Mouse (Mus musculus) forebrain, embryonic 12.5 days (tissue): ENCODE measurements around the gene Tnr. TPM values are rescaled to one million over a fixed set of nuclear protein-coding genes. Genes with fewer than 3 reads are reported as not detected.

Source experiments
- ATAC-seq: fragments of 200-750 bp; cut with Nextera tagmentation; 2 replicates; pipeline ENCODE4 v1.8.0; 2017; ENCODE audit warnings: moderate TSS enrichment; ENCODE audit not compliant: low FRiP score
- H3K27ac ChIP-seq: fragments of 300-500 bp; sonication (generic); 2 replicates; pipeline ENCODE4 v1.5.1; 2016; ENCODE audit warnings: mild to moderate bottlenecking
- H3K27me3 ChIP-seq: fragments of 300-500 bp; sonication (generic); 2 replicates; pipeline ENCODE4 v1.6.1; 2016; ENCODE audit warnings: mild to moderate bottlenecking
- H3K36me3 ChIP-seq: fragments of 300-500 bp; sonication (generic); replicated peaks from 2 replicates; pipeline ENCODE4 v1.6.1; 2016; ENCODE audit warnings: mild to moderate bottlenecking
- H3K4me1 ChIP-seq: fragments of 300-500 bp; sonication (generic); 2 replicates; pipeline ENCODE4 v1.6.1; 2016
- H3K4me2 ChIP-seq: fragments of 300-500 bp; sonication (generic); 2 replicates; pipeline ENCODE4 v1.6.1; 2016; ENCODE audit warnings: mild to moderate bottlenecking, moderate library complexity
- H3K4me3 ChIP-seq: fragments of 300-500 bp; sonication (generic); replicated peaks from 2 replicates; pipeline ENCODE4 v1.5.1; 2016; ENCODE audit warnings: mild to moderate bottlenecking
- H3K9ac ChIP-seq: fragments of 300-500 bp; sonication (generic); 2 replicates; pipeline ENCODE4 v1.6.1; 2016; ENCODE audit warnings: mild to moderate bottlenecking
- H3K9me3 ChIP-seq: fragments of 300-500 bp; sonication (generic); 2 replicates; pipeline ENCODE4 v1.6.1; 2016
- WGBS: fragments of 180-500 bp; shearing (Covaris S2); methylation state at CpG from one replicate; pipeline ENCODE4 v1.1.7; 2016; 5-methylcytosine and 5-hydroxymethylcytosine counted together
- polyA plus RNA-seq: library from polyadenylated mRNA; unstranded; fragments of >200 nt; fragmentation: Nextera tagmentation; extraction: Ambion mirVana; gene quantifications from 2 replicates; pipeline ENCODE4 v1.2.1, GENCODE M21; 2016

Tnr gene
- polyA plus RNA-seq, 1 experiment from 2014 or later = 0.75 TPM

GRCm38 (mm10) chr1:159686476-159687231 is 163.1 kb downstream of the Tnr start:
- peaks cover 23% of the 10 kb centered on the region for H3K4me1 ChIP-seq
- 64% methylated on average over 9 of the region's 9 CpGs for whole genome bisulfite sequencing
- 0 out of 2 replicates have a peak overlapping the region, but pooled peaks have one; percentile 31 for H3K27ac ChIP-seq

DNA sequence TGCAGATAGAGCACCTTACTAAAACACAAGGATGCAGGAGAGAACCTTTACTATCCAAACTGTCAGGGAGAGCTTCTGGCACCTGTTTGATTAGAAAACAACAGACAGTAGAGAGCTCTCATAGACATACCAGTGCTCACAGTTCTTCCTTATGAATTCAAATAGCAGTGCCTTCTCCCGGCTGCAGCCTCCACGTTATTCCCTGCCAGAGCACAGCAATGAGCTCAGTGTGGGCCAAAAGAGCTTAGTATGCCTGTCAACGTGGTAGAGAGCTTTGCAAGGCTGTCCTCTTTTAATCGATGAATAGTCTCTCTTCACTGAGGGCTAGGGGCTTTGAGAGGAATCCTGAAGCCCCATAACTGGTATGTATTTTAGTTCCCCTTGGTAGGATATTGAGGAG is 173.1 kb downstream of the Tnr start:
- Histone ChIP-seq H3K4me1 (peaks cover 5% of the 10 kb centered on the region), H3K4me3 (no peak overlapping the region), H3K36me3 (no peaks in the 10 kb centered on the region), H3K9ac (no peak overlapping the region), H3K9me3 (no peaks in the 10 kb centered on the region), H3K27ac (no peak overlapping the region), H3K4me2 (no peak overlapping the region), H3K27me3 (no peaks in the 10 kb centered on the region)
- WGBS = 41% methylated on average over 4 of the region's 4 CpGs
- no peak for ATAC-seq

More at GRCm38 (mm10) chr1:159686476-159687231, 163.1 kb downstream of the Tnr start:
- H3K27me3 ChIP-seq = no peaks in the 10 kb centered on the region
- no peak overlapping the region for H3K4me2 ChIP-seq
- peak; percentile 76 for ATAC-seq
- no peak overlapping the region for H3K9ac ChIP-seq
- H3K36me3 ChIP-seq = no peaks in the 10 kb centered on the region
- H3K9me3 ChIP-seq = no peaks in the 10 kb centered on the region
- H3K4me3 ChIP-seq = no peak overlapping the region

DNA sequence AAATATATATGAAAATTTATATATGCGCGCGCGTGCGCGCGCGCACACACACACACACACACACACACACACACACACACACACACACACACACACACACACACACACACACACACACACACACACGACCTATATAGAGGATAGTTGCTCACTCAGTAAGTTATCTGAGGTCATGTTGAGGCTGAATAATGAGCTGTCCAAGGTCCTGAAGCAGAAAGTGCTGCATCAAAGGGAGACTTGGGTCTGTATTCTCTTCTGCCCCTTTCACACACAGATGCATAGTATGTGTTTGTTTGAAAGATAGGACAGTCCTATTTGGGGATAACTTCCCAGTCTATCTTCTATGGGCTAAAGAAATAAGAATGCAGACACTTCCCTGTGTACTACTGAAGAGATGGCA is 178.5 kb downstream of the Tnr start:
- H3K4me1 ChIP-seq = peaks cover 5% of the 10 kb centered on the region
- H3K4me2 ChIP-seq = no peak overlapping the region
- no peaks in the 10 kb centered on the region for H3K9me3 ChIP-seq
- ATAC-seq = no peak
- H3K4me3 ChIP-seq = no peak overlapping the region
- 50% methylated on average over 1 of the region's 9 CpGs for WGBS
- no peak overlapping the region for H3K9ac ChIP-seq
- H3K27me3 ChIP-seq = no peaks in the 10 kb centered on the region
- no peaks in the 10 kb centered on the region for H3K36me3 ChIP-seq
- H3K27ac ChIP-seq = no peak overlapping the region

GRCm38 (mm10) chr1:159704925-159705324 is 181.4 kb downstream of the Tnr start:
- Histone ChIP-seq H3K9me3 (no peaks in the 10 kb centered on the region), H3K4me1 (no peaks in the 10 kb centered on the region), H3K27ac (no peak overlapping the region), H3K36me3 (no peaks in the 10 kb centered on the region), H3K9ac (no peak overlapping the region), H3K4me3 (no peak overlapping the region), H3K27me3 (no peaks in the 10 kb centered on the region), H3K4me2 (no peak overlapping the region)
- 84% methylated on average over 3 of the region's 3 CpGs for WGBS
- no peak for ATAC-seq

- H3K4me2 ChIP-seq = no peak overlapping the region
- H3K9me3 ChIP-seq = no peaks in the 10 kb centered on the region
- ATAC-seq = no peak
- H3K36me3 ChIP-seq = no peaks in the 10 kb centered on the region
- H3K4me3 ChIP-seq = no peak overlapping the region
- H3K27me3 ChIP-seq = no peaks in the 10 kb centered on the region
- no peak overlapping the region for H3K9ac ChIP-seq
- no peak overlapping the region for H3K27ac ChIP-seq
- 98% methylated on average over 1 of the region's 1 CpGs for WGBS
- no peaks in the 10 kb centered on the region for H3K4me1 ChIP-seq
Measured at GRCm38 (mm10) chr1:159716301-159716700, 192.7 kb downstream of the Tnr start.

GRCm38 (mm10) chr1:159717016-159717415 is 193.4 kb downstream of the Tnr start:
- no peaks in the 10 kb centered on the region for H3K36me3 ChIP-seq
- 87% methylated on average over 9 of the region's 9 CpGs for WGBS
- H3K27me3 ChIP-seq = no peaks in the 10 kb centered on the region
- no peak overlapping the region for H3K27ac ChIP-seq
- H3K4me2 ChIP-seq = no peak overlapping the region
- no peak for ATAC-seq
- no peak overlapping the region for H3K4me3 ChIP-seq
- H3K9ac ChIP-seq = no peak overlapping the region
- H3K4me1 ChIP-seq = no peaks in the 10 kb centered on the region
- no peaks in the 10 kb centered on the region for H3K9me3 ChIP-seq

- no peaks in the 10 kb centered on the region for H3K36me3 ChIP-seq
- no peak overlapping the region for H3K4me3 ChIP-seq
- no peak for ATAC-seq
- no peaks in the 10 kb centered on the region for H3K9me3 ChIP-seq
- H3K27me3 ChIP-seq = no peaks in the 10 kb centered on the region
- H3K4me1 ChIP-seq = no peaks in the 10 kb centered on the region
- no peak overlapping the region for H3K9ac ChIP-seq
- H3K27ac ChIP-seq = no peak overlapping the region
- WGBS = 90% methylated on average over 5 of the region's 5 CpGs
- H3K4me2 ChIP-seq = no peak overlapping the region
Measured at GRCm38 (mm10) chr1:159723733-159724132, 200.2 kb downstream of the Tnr start.

DNA sequence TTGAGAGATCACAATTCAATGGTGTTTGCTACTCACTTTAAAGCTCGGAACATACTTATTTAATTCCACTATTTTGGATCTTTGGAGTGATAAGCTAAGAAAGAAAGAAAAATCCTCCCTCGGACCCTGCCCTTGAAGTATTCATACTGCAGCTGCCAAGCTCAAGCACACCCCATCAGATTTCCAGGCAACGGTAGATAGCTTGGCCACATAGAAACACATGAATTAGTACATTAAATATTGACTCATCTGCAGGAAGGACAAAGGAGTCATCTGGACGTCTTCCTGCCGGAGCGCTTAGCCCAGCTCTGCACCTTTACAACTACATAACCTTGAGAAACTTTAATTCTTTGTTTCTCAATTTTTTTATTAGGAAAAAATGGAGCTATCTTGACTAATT is 205.7 kb downstream of the Tnr start:
- no peak overlapping the region for H3K4me3 ChIP-seq
- WGBS = 94% methylated on average over 6 of the region's 6 CpGs
- no peaks in the 10 kb centered on the region for H3K4me1 ChIP-seq
- H3K27ac ChIP-seq = no peak overlapping the region
- H3K9me3 ChIP-seq = no peaks in the 10 kb centered on the region
- H3K9ac ChIP-seq = no peak overlapping the region
- no peak overlapping the region for H3K4me2 ChIP-seq
- H3K36me3 ChIP-seq = no peaks in the 10 kb centered on the region
- ATAC-seq = no peak
- H3K27me3 ChIP-seq = no peaks in the 10 kb centered on the region

DNA sequence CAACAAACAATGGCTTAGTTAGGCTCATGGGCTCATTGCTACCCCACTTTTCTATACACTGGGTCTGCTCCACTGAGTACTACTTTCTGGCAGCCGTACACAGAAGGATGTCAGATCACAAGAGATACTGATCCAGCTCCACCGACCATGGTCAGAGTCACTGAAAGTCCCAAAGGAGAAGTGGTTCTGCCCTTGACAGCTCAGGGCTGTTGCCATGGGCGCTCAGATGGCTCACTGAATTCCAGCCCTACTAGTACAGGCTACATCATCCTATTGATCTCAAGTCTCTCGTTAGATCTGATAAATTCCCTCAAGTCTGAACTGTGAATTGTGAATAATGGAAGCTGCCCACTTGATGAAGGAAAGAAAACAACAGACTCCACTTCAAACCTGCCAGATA is 207.3 kb downstream of the Tnr start:
- Histone ChIP-seq H3K4me1 (no peaks in the 10 kb centered on the region), H3K4me2 (no peak overlapping the region), H3K36me3 (no peaks in the 10 kb centered on the region), H3K9ac (no peak overlapping the region), H3K27me3 (no peaks in the 10 kb centered on the region), H3K27ac (no peak overlapping the region), H3K4me3 (no peak overlapping the region), H3K9me3 (no peaks in the 10 kb centered on the region)
- ATAC-seq = no peak
- WGBS = 58% methylated on average over 4 of the region's 4 CpGs

DNA sequence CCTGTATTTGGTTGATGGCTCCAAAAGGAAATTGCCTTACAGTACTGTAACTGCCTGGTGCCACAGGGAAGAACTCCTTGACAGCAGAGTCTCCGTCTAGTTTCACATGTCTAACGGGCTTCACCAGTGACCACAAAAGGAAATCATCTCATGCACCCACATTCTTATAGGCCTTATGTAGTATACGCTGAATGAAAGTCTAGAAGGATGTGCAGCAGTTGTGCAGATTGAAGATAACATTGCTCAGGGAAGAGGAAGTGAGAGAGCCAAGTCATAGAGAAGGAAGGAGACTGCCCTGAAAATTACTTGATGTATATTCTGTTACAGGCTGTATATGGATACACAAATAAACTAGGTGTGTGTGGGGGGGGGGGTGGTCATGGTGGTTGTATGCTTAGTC is 211.5 kb downstream of the Tnr start:
- no peaks in the 10 kb centered on the region for H3K36me3 ChIP-seq
- H3K27ac ChIP-seq = no peak overlapping the region
- no peaks in the 10 kb centered on the region for H3K27me3 ChIP-seq
- no peak overlapping the region for H3K9ac ChIP-seq
- no peak overlapping the region for H3K4me3 ChIP-seq
- ATAC-seq = no peak
- no peaks in the 10 kb centered on the region for H3K9me3 ChIP-seq
- H3K4me1 ChIP-seq = no peaks in the 10 kb centered on the region
- 85% methylated on average over 3 of the region's 3 CpGs for WGBS
- no peak overlapping the region for H3K4me2 ChIP-seq

DNA sequence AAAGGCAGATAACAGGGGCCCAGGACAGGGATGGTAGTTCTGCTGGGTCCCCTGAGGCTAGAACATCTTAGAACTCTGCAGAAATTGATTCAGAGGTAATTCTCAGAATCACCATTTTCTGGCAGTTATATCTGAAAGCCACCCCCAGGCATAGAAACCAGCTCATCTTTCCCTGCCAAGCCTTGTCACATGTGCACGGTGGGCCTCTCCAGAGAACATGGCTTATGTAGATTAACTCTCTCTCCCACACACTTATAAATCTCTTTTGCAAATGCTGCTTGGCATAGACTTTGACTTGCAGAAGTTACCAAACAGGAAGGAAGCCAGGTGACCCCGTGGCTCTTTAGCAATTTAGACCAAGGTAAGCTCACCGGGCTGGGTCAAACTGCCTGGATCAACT is 215.9 kb downstream of the Tnr start:
- Histone ChIP-seq H3K4me3 (no peak overlapping the region), H3K4me1 (peaks cover 13% of the 10 kb centered on the region; the same call in 1 of the 2 replicates), H3K27me3 (no peaks in the 10 kb centered on the region), H3K4me2 (no peak overlapping the region), H3K9ac (no peak overlapping the region), H3K36me3 (no peaks in the 10 kb centered on the region), H3K27ac (no peak overlapping the region), H3K9me3 (no peaks in the 10 kb centered on the region)
- no peak for ATAC-seq
- WGBS = 84% methylated on average over 3 of the region's 3 CpGs

- WGBS = 57% methylated on average over 3 of the region's 3 CpGs
- Histone ChIP-seq H3K9ac (no peak overlapping the region), H3K4me2 (no peak overlapping the region), H3K4me3 (no peak overlapping the region), H3K4me1 (peaks cover 13% of the 10 kb centered on the region; the same call in 1 of the 2 replicates), H3K27me3 (no peaks in the 10 kb centered on the region), H3K9me3 (no peaks in the 10 kb centered on the region), H3K27ac (no peak overlapping the region), H3K36me3 (no peaks in the 10 kb centered on the region)
- ATAC-seq = no peak
Measured at GRCm38 (mm10) chr1:159741237-159742002, 217.9 kb downstream of the Tnr start.

- no peak for ATAC-seq
- no peak overlapping the region for H3K27ac ChIP-seq
- H3K4me3 ChIP-seq = no peak overlapping the region
- H3K9ac ChIP-seq = no peak overlapping the region
- no peak overlapping the region for H3K4me2 ChIP-seq
- peaks cover 13% of the 10 kb centered on the region; the same call in 1 of the 2 replicates for H3K4me1 ChIP-seq
- no peaks in the 10 kb centered on the region for H3K27me3 ChIP-seq
- WGBS = 59% methylated on average over 3 of the region's 3 CpGs
- H3K9me3 ChIP-seq = no peaks in the 10 kb centered on the region
- H3K36me3 ChIP-seq = no peaks in the 10 kb centered on the region
Measured at GRCm38 (mm10) chr1:159742003-159742274, 218.4 kb downstream of the Tnr start.
